Mouse (Mus musculus): ENCODE results near the gene Bend4. TPM values are rescaled to one million over a fixed set of nuclear protein-coding genes. Genes with fewer than 3 reads are reported as not detected.

Bend4 gene
- 1 to 10 TPM; 1.8 to 2.1 TPM for total RNA-seq (2021)
- long read RNA-seq, experiment 1, full-length matches to known transcripts: 1 of 2 reads
- long read RNA-seq, experiment 1, partial matches to known transcripts: 1 of 2 reads
- long read RNA-seq, experiment 1, other reads (novel, unspliced or antisense): 0 of 2 reads
- long read RNA-seq, experiment 2: 0 reads

GRCm38 (mm10) chr5:67427443-67428360 lies at the start of gene Bend4:
Gene Bend4, minus strand, starts transcription at chr5:67428310.
- DNase-seq: peak; percentile 65

- no peak for DNase-seq
Observed at GRCm38 (mm10) chr5:67473723-67474122, 45.6 kb upstream of the Bend4 start.

- DNase-seq: no peak
Observed at GRCm38 (mm10) chr5:67473094-67473493, 45.0 kb upstream of the Bend4 start.

- no peak for DNase-seq
Observed at GRCm38 (mm10) chr5:67466866-67467530, 38.9 kb upstream of the Bend4 start.

- DNase-seq: no peak
Observed at GRCm38 (mm10) chr5:67464899-67465298, 36.8 kb upstream of the Bend4 start.

GRCm38 (mm10) chr5:67463636-67464035 lies 35.5 kb upstream of the Bend4 start:
- DNase-seq: no peak

- DNase-seq: no peak
Observed at GRCm38 (mm10) chr5:67462331-67462730, 34.2 kb upstream of the Bend4 start.

GRCm38 (mm10) chr5:67456841-67457240 lies 28.7 kb upstream of the Bend4 start:
- no peak for DNase-seq

GRCm38 (mm10) chr5:67454282-67454681 lies 26.2 kb upstream of the Bend4 start:
- no peak for DNase-seq

GRCm38 (mm10) chr5:67449957-67450630 lies 22.0 kb upstream of the Bend4 start:
- DNase-seq: no peak

- DNase-seq: no peak
Observed at GRCm38 (mm10) chr5:67446526-67446925, 18.4 kb upstream of the Bend4 start.

- no peak for DNase-seq
Observed at GRCm38 (mm10) chr5:67444217-67445050, 16.3 kb upstream of the Bend4 start.

GRCm38 (mm10) chr5:67442813-67443450 lies 14.8 kb upstream of the Bend4 start:
- DNase-seq: no peak

- DNase-seq: no peak
Observed at GRCm38 (mm10) chr5:67440563-67440962, 12.5 kb upstream of the Bend4 start.

GRCm38 (mm10) chr5:67437403-67437802 lies 9.3 kb upstream of the Bend4 start:
- DNase-seq: no peak

GRCm38 (mm10) chr5:67426478-67427442 lies 1.4 kb downstream of the Bend4 start:
- peak; percentile 22 for DNase-seq

- DNase-seq: no peak
Observed at GRCm38 (mm10) chr5:67426011-67426410, 2.1 kb downstream of the Bend4 start.

GRCm38 (mm10) chr5:67424636-67425035 lies 3.5 kb downstream of the Bend4 start:
- no peak for DNase-seq

- DNase-seq: no peak
Observed at GRCm38 (mm10) chr5:67423963-67424362, 4.1 kb downstream of the Bend4 start.

GRCm38 (mm10) chr5:67423326-67423725 lies 4.8 kb downstream of the Bend4 start:
- no peak for DNase-seq

Measured in gastrocnemius, postnatal 10 days (tissue).